Mouse (Mus musculus): ENCODE results near the gene Zfp91. TPM values are rescaled to one million over a fixed set of nuclear protein-coding genes. Genes with fewer than 3 reads are reported as not detected.

The Zfp91 gene
- polyA plus RNA-seq, 1 experiment from 2014 or later = 6.3 TPM

DNA sequence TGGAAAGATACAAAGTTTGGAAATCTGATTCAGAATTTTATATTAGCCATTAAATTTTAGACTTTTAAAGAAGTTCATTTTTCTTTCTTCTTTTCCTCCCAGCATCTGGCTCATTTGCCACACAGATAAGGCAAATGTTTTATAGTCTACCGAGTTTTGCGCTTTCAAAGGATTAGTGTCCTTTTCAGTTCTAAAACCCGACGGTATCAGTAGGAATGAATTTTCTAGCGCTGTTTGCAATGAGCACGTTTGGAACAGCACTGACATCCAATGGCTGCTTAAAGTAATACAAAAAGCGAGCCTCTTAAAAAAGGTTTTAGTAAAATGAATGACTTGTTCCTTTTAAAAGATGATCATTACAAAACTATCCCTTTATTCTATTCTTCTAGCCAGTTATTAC lies 1.1 kb upstream of the Zfp91 start:
- no peaks in the 10 kb centered on the region for H3K9me3 ChIP-seq (replicated peaks; ENCODE audit: control insufficient read depth, low read length)
- H3K9ac ChIP-seq (ENCODE audit: low read depth, low read length) = peak overlapping the region; percentile 97
- no peaks in the 10 kb centered on the region for H3K36me3 ChIP-seq (ENCODE audit: control insufficient read depth, insufficient read depth)
- H3K4me3 ChIP-seq (ENCODE audit: low read depth, low read length) = peak overlapping the region; percentile 99
- WGBS (ENCODE audit: insufficient replicate concordance) = under 1% methylated on average over 7 of the region's 7 CpGs
- no peaks in the 10 kb centered on the region for H3K27me3 ChIP-seq (ENCODE audit: control insufficient read depth, insufficient read depth, low read depth, low read length)
- peak overlapping the region; percentile 100 for H3K27ac ChIP-seq (ENCODE audit: low read length)
- peaks cover 2% of the 10 kb centered on the region; the same call in 1 of the 2 replicates for H3K4me1 ChIP-seq (ENCODE audit: control insufficient read depth, low read depth, low read length)
- no peak for ATAC-seq (ENCODE audit: low read depth)
- H3K4me2 ChIP-seq (ENCODE audit: low read depth, low read length) = peak overlapping the region; percentile 98

DNA sequence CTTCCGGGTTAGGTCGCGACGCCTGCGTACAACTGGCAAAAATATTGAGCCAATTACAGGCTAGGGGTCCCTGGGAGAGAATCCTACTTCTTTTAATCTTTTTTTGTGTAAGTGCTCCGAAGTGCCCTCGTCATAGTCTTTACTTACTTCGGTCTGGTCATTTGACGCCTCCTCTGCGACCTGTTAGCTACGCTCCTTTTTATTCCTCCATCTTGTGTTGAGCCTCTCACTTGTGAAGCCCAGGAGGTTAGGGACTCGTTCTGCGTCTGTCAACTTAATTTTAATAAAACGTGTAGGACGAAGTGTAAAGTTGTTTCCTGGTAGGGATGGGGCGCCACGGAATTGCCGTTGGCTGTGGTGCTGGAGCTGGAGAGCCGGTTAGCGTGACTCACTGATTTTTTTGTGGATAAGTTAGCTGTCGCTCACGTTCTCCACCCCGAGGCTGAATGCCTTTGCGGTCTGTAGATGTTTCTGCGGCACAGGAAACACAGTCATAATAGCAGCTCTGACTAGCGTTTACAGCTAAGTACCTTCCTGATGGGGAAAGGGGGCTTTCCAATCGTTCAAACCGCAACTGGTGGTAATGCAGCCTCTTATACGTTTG lies 504 bp upstream of the Zfp91 start:
- WGBS (ENCODE audit: insufficient replicate concordance) = under 1% methylated on average over 29 of the region's 29 CpGs
- H3K4me3 ChIP-seq (ENCODE audit: low read depth, low read length) = peak overlapping the region; percentile 99
- H3K4me1 ChIP-seq (ENCODE audit: control insufficient read depth, low read depth, low read length) = peaks cover 2% of the 10 kb centered on the region; the same call in 1 of the 2 replicates
- ATAC-seq (ENCODE audit: low read depth) = peak; percentile 35
- H3K4me2 ChIP-seq (ENCODE audit: low read depth, low read length) = peak overlapping the region; percentile 98
- no peaks in the 10 kb centered on the region for H3K36me3 ChIP-seq (ENCODE audit: control insufficient read depth, insufficient read depth)
- no peaks in the 10 kb centered on the region for H3K27me3 ChIP-seq (ENCODE audit: control insufficient read depth, insufficient read depth, low read depth, low read length)
- peak overlapping the region; percentile 100 for H3K27ac ChIP-seq (ENCODE audit: low read length)
- H3K9me3 ChIP-seq (replicated peaks; ENCODE audit: control insufficient read depth, low read length) = no peaks in the 10 kb centered on the region
- H3K9ac ChIP-seq (ENCODE audit: low read depth, low read length) = peak overlapping the region; percentile 97

DNA sequence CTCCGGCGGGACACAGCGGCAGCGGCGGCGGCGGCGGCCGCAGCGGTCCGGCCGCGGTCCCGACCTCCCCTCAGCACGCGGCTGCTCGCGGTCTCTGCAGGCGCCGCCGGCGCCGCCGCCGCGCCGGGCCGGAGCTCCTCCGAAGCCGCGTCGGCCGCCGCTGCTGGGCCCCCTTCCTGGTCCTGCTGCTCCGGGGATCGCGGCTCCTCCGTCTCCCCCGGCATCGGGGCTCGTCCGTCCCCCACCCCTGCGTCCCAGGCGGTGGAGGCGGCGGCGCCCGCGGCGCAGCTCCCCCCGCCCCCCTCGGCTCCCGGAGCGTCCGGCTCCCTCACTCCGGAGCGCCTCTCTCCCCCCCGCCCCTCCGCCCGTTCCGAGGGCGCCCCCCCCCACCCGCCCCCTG lies 816 bp downstream of the Zfp91 start:
- peak overlapping the region; percentile 99 for H3K4me3 ChIP-seq (ENCODE audit: low read depth, low read length)
- under 1% methylated on average over 46 of the region's 63 CpGs for WGBS (ENCODE audit: insufficient replicate concordance)
- H3K9me3 ChIP-seq (replicated peaks; ENCODE audit: control insufficient read depth, low read length) = no peaks in the 10 kb centered on the region
- peak overlapping the region; percentile 94 for H3K9ac ChIP-seq (ENCODE audit: low read depth, low read length)
- H3K27ac ChIP-seq (ENCODE audit: low read length) = peak overlapping the region; percentile 98
- ATAC-seq (ENCODE audit: low read depth) = peak; percentile 0
- H3K36me3 ChIP-seq (ENCODE audit: control insufficient read depth, insufficient read depth) = no peaks in the 10 kb centered on the region
- no peaks in the 10 kb centered on the region for H3K27me3 ChIP-seq (ENCODE audit: control insufficient read depth, insufficient read depth, low read depth, low read length)
- peaks cover 5% of the 10 kb centered on the region for H3K4me1 ChIP-seq (ENCODE audit: control insufficient read depth, low read depth, low read length)
- H3K4me2 ChIP-seq (ENCODE audit: low read depth, low read length) = peak overlapping the region; percentile 73

DNA sequence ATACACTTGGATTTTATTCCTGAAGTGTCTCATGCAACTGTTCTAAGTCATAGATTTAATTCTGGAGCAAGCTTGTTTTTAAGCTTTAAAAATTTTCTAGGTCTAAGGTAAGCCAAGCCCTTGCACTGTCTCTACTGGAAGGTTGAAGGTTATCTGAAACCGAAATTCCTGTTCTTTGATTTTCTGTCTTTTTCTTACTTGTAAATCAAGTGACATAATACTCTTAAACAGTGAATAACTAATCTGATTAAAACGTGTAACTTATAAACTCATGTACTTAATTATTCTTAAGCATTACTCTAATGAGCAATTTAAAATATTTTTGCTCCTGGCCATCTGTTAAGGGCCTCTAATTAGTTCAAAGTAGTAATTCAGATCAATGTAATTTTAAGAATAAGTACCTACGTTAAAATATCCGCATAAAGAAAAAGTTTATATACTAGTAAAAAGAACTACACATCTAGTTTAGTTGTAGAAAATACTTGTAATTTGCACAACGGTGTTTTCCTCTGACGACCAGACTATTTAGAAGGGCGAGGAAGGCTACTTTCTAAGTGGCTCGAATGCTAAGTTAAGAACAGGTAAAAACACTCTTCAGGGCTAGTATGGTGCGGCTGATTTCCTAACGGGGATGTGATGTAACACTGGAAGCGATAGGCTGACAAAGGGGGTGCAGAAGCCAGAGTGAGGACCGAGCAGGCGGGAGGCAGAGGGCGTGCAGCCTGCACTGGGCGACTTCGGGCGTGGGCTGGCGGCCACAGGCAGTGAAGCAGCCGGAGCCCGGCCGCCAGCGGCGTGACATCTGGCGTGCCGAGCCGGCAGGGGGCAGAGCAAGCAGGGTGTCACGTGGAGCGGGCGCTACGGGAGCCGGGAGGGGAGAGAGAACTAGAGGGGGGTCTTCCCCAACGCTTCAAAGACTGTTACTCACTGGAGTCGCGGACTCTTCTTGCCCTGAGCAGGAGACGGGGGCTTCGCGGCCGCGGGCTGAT lies 1.6 kb downstream of the Zfp91 start:
- no peaks in the 10 kb centered on the region for H3K27me3 ChIP-seq (ENCODE audit: control insufficient read depth, insufficient read depth, low read depth, low read length)
- peak overlapping the region; percentile 98 for H3K27ac ChIP-seq (ENCODE audit: low read length)
- H3K9ac ChIP-seq (ENCODE audit: low read depth, low read length) = peak overlapping the region; percentile 94
- peak overlapping the region; percentile 73 for H3K4me2 ChIP-seq (ENCODE audit: low read depth, low read length)
- peak overlapping the region; percentile 99 for H3K4me3 ChIP-seq (ENCODE audit: low read depth, low read length)
- peak; percentile 64 for ATAC-seq (ENCODE audit: low read depth)
- no peaks in the 10 kb centered on the region for H3K36me3 ChIP-seq (ENCODE audit: control insufficient read depth, insufficient read depth)
- WGBS (ENCODE audit: insufficient replicate concordance) = under 1% methylated on average over 39 of the region's 39 CpGs
- H3K9me3 ChIP-seq (replicated peaks; ENCODE audit: control insufficient read depth, low read length) = no peaks in the 10 kb centered on the region
- peaks cover 5% of the 10 kb centered on the region for H3K4me1 ChIP-seq (ENCODE audit: control insufficient read depth, low read depth, low read length)

DNA sequence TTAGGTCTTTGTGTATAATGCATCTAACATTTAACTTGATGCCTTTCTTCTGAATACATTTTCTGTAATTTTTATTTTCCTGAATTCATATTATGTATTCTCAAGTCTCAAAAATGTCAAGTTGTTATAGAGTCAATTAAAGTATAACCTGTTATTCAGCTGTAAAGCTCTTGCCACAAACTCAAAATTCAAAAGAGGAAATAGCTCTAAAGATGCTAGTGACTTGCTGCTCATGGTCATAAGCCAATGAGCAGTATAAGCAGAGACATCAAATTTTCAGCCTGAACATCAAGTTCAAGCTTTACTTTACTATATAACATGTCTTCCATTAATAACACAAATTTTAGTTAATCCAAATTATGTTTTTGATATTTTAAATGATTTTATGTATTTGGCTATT lies 3.6 kb downstream of the Zfp91 start:
- no peak overlapping the region for H3K9ac ChIP-seq (ENCODE audit: low read depth, low read length)
- H3K4me3 ChIP-seq (ENCODE audit: low read depth, low read length) = no peak overlapping the region
- peaks cover 3% of the 10 kb centered on the region; the same call in 1 of the 2 replicates for H3K36me3 ChIP-seq (ENCODE audit: control insufficient read depth, insufficient read depth)
- H3K27me3 ChIP-seq (ENCODE audit: control insufficient read depth, insufficient read depth, low read depth, low read length) = no peaks in the 10 kb centered on the region
- no peak overlapping the region for H3K27ac ChIP-seq (ENCODE audit: low read length)
- H3K4me2 ChIP-seq (ENCODE audit: low read depth, low read length) = no peak overlapping the region
- H3K9me3 ChIP-seq (replicated peaks; ENCODE audit: control insufficient read depth, low read length) = no peaks in the 10 kb centered on the region
- peaks cover 5% of the 10 kb centered on the region for H3K4me1 ChIP-seq (ENCODE audit: control insufficient read depth, low read depth, low read length)
- ATAC-seq (ENCODE audit: low read depth) = no peak

DNA sequence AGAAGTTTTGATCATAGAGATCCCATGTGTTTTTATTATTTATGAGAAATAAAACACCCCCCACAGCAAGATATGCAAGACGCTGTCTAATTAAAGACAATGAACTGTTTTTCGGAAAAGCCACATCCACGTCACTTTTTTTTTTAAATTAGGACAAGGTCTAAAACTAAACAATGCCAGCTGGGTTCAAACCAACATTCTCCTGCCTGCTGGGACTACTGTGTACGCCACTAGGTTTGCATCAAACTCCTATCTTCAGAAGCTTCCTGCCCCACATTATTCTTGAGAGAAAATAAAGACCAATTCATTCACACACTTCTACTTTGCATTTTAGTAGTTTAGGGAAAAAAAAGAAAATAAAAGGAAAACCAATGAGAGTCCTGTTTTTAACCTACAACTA lies 8.2 kb downstream of the Zfp91 start:
- Histone ChIP-seq H3K4me3 (ENCODE audit: low read depth, low read length) (no peak overlapping the region), H3K9me3 (replicated peaks; ENCODE audit: control insufficient read depth, low read length) (no peaks in the 10 kb centered on the region), H3K4me1 (ENCODE audit: control insufficient read depth, low read depth, low read length) (peaks cover 3% of the 10 kb centered on the region), H3K4me2 (ENCODE audit: low read depth, low read length) (no peak overlapping the region), H3K9ac (ENCODE audit: low read depth, low read length) (no peak overlapping the region), H3K27me3 (ENCODE audit: control insufficient read depth, insufficient read depth, low read depth, low read length) (no peaks in the 10 kb centered on the region), H3K27ac (ENCODE audit: low read length) (no peak overlapping the region), H3K36me3 (ENCODE audit: control insufficient read depth, insufficient read depth) (peaks cover 3% of the 10 kb centered on the region; the same call in 1 of the 2 replicates)
- 86% methylated on average over 4 of the region's 4 CpGs for WGBS (ENCODE audit: insufficient replicate concordance)
- no peak for ATAC-seq (ENCODE audit: low read depth)

DNA sequence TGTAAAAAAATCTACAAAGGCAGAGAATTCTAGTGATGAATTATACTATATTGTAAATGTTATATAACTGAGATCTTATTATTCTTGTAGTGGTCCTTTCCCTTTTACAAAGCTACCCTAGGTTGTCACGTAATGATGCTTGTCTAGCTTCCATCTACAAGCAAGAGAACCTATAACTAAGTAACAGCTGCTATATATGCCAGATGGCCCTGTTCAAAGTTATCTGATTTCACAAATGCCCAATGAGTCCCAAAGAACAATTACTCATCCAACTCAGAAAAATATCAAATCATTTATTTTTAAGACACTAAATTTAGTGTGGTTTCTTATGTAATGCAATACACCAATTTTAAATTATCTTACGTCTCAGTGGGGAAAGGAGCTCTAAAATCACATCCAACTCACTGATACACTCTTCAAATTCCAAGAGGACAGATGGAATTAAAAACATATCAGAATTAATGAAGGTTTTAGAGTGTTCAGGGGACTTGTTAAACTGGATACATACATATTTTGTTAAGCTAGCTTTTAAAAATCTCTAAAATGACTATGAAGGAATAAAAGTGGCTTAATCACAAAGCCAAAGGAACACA lies 9.0 kb downstream of the Zfp91 start:
- H3K36me3 ChIP-seq (ENCODE audit: control insufficient read depth, insufficient read depth) = peaks cover 3% of the 10 kb centered on the region; the same call in 1 of the 2 replicates
- no peak overlapping the region for H3K4me2 ChIP-seq (ENCODE audit: low read depth, low read length)
- H3K4me1 ChIP-seq (ENCODE audit: control insufficient read depth, low read depth, low read length) = peaks cover 3% of the 10 kb centered on the region
- ATAC-seq (ENCODE audit: low read depth) = no peak
- H3K9me3 ChIP-seq (replicated peaks; ENCODE audit: control insufficient read depth, low read length) = no peaks in the 10 kb centered on the region
- WGBS (ENCODE audit: insufficient replicate concordance) = 86% methylated on average over 2 of the region's 2 CpGs
- H3K4me3 ChIP-seq (ENCODE audit: low read depth, low read length) = no peak overlapping the region
- no peaks in the 10 kb centered on the region for H3K27me3 ChIP-seq (ENCODE audit: control insufficient read depth, insufficient read depth, low read depth, low read length)
- H3K9ac ChIP-seq (ENCODE audit: low read depth, low read length) = no peak overlapping the region
- H3K27ac ChIP-seq (ENCODE audit: low read length) = no peak overlapping the region

DNA sequence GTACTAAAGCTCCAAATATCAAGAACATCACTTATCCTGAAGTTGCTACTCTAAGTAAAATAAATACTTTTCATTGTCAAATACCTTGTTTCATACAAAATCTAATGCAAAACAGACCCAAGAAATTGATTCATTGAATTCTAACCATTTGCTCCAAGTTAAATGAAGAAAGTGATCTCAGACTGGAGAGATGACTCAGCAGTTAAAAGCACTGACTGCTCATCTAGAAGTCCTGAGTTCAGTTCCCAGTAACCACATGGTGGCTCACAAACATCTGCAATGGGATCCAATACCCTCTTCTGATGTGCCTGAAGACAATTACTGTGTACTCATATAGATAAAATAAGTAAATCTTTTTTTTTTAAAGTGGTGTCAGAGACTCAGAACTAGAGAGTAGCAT lies 15.5 kb downstream of the Zfp91 start:
- no peaks in the 10 kb centered on the region for H3K27me3 ChIP-seq (ENCODE audit: control insufficient read depth, insufficient read depth, low read depth, low read length)
- H3K27ac ChIP-seq (ENCODE audit: low read length) = no peak overlapping the region
- peaks cover 18% of the 10 kb centered on the region for H3K36me3 ChIP-seq (ENCODE audit: control insufficient read depth, insufficient read depth)
- no peaks in the 10 kb centered on the region for H3K9me3 ChIP-seq (replicated peaks; ENCODE audit: control insufficient read depth, low read length)
- H3K4me3 ChIP-seq (ENCODE audit: low read depth, low read length) = no peak overlapping the region
- no peak for ATAC-seq (ENCODE audit: low read depth)
- no peaks in the 10 kb centered on the region for H3K4me1 ChIP-seq (ENCODE audit: control insufficient read depth, low read depth, low read length)
- H3K4me2 ChIP-seq (ENCODE audit: low read depth, low read length) = no peak overlapping the region
- H3K9ac ChIP-seq (ENCODE audit: low read depth, low read length) = no peak overlapping the region

DNA sequence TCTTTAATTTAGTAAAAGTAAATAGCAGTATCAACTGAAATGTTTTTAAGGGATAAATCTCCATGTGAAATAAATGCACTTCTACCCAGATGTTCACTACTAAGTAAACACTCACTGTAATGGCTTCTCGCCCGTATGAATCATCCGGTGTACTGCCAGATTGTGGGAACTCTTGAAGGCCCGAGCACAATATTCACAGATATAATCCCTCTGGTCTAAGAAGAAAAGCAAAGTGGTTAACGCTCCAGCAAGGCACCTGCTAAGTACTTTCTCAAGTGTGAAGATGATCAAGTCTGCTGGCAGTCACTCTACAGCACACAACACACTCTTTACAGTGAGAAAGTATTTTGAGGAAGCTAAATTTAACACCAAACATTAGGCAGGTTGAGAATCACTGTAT lies 25.0 kb downstream of the Zfp91 start:
- Histone ChIP-seq H3K9ac (ENCODE audit: low read depth, low read length) (no peak overlapping the region), H3K4me1 (ENCODE audit: control insufficient read depth, low read depth, low read length) (no peaks in the 10 kb centered on the region), H3K4me2 (ENCODE audit: low read depth, low read length) (no peak overlapping the region), H3K27me3 (ENCODE audit: control insufficient read depth, insufficient read depth, low read depth, low read length) (no peaks in the 10 kb centered on the region), H3K9me3 (replicated peaks; ENCODE audit: control insufficient read depth, low read length) (no peaks in the 10 kb centered on the region), H3K27ac (ENCODE audit: low read length) (no peak overlapping the region), H3K36me3 (ENCODE audit: control insufficient read depth, insufficient read depth) (peaks cover 35% of the 10 kb centered on the region), H3K4me3 (ENCODE audit: low read depth, low read length) (no peak overlapping the region)
- WGBS (ENCODE audit: insufficient replicate concordance) = 90% methylated on average over 5 of the region's 5 CpGs
- ATAC-seq (ENCODE audit: low read depth) = no peak
